Mouse (Mus musculus) ES-E14 (cell line): ENCODE measurements around the gene Nudt15.

Source experiments
- HCFC1 ChIP-seq: IDR thresholded peaks from 2 replicates; pipeline ENCODE4 v1.6.1; 2012; ENCODE audit warnings: low read length, inconsistent platforms, borderline replicate concordance; ENCODE audit not compliant: insufficient read depth
- ZC3H11A ChIP-seq: IDR thresholded peaks from 2 replicates; pipeline ENCODE4 v1.6.1; 2012; ENCODE audit warnings: low read depth, mild to moderate bottlenecking, inconsistent platforms, low read length, borderline replicate concordance

- TF ChIP-seq ZC3H11A, result no peak
- no peak for TF ChIP-seq HCFC1
Measured at GRCm38 (mm10) chr14:73574053-73574452, 26.0 kb upstream of the Nudt15 start.
